Mouse (Mus musculus): ENCODE data around the gene Tceanc. TPM values are rescaled to one million over a fixed set of nuclear protein-coding genes. Genes with fewer than 3 reads are reported as not detected.
"Not testable (repeated sequence)": the region's sequence is repeated elsewhere in the genome, so short reads cannot be mapped to it uniquely, and the experiment has no call there.

Gene Tceanc
- 1 to 10 TPM; 1.7 to 1.8 TPM for total RNA-seq (2021)

DNA sequence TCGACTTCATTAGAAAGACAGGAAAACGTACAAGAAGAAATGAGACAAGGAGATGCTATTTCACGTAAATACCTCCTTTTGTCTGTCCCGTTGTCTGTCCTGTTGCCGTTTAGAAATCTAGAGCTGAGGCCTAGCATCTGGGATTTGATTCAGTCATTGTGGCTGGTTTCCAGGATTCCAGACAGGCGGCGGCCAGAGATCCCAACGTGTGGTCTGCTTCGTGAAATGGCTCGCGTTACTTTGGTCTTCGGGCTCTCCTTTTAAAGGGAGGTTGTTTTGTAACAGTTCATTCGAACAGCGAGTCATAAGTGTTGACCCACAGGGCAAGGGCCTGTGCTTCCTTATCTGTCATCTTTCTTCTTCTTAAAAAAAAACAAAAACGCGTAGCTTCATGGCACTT lies at the start of gene Tceanc:
Gene Tceanc (minus strand): TSS at position 223 of the 400 bp plus-strand sequence.
- intact Hi-C loops (cut with DNase I) = loop anchor here (10.0 kb wide), 1 partner anchor 106 kb away; no protein-coding TSS in a partner anchor
- DNase-seq (ENCODE audit: low spot score in 2 of 2) = no peak

DNA sequence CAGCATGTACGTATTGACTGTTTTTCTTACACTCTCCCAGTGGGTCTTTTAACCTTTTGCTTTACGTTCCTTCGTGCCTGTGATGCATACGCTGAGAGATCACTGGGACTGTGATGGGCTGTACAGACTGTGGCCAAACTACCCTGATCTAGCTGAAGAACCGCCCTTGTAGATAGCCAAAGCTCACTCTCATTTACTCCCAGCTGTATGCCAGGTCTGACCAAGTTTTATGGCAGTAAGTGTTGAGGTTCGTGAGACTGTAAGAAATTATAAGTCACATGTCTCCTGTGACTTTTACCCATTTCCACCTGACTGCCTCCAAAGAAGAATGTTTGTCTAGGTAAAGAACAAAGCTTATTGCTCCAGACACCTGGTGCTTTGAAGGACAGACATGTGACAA lies 47.6 kb upstream of the Tceanc start:
- intact Hi-C loops (cut with DNase I) = no loop called here
- DNase-seq (ENCODE audit: low spot score in 2 of 2) = no peak

DNA sequence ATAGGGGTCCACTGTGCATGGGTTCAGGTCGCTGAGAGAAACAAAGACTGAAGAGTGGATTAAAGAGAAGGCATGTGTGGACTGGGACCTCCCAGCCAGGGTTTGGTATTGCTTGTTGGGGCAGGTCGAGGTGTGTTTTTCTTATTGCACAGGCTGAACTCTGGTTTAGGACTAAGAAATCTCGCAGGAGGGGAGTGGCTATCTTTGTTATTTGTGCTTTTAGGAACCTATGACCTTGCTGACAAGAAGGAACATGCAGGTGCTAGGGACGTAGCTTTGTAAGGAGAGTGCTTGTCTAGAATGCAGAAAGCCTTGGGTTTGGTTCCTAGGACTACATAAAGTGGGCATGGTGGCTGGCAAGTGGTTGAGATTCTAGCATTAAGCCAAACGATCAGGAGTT lies 47.0 kb upstream of the Tceanc start:
- intact Hi-C loops (cut with DNase I) = no loop called here
- no peak for DNase-seq (ENCODE audit: low spot score in 2 of 2)

- intact Hi-C loops (cut with DNase I) = no loop called here
These were observed 46.5 kb upstream of the Tceanc start for GRCm38 (mm10) chrX:166564900-166565299.

DNA sequence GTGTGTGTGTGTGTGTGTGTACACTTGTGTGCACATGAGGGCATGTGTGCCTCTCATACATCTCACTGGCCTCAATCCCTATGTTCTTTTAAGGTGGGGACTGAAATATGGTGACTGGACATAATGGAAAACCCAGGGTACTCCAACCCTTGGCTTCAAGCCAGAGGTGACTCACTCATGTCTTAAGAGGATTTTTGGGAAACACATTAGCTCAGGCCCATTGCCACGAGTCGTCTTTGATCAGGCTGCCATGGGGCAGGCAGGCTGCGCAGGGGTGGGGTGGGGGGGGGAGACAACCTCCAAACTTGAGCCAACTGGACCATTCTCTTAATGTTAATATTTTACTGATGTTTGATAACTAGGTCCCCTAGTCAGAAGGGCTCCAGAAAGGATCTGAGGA lies 41.0 kb upstream of the Tceanc start:
- no peak for DNase-seq (ENCODE audit: low spot score in 2 of 2)
- intact Hi-C loops (cut with DNase I) = no loop called here

More at GRCm38 (mm10) chrX:166564900-166565299, 46.5 kb upstream of the Tceanc start:
- no peak for DNase-seq (ENCODE audit: low spot score in 2 of 2)

GRCm38 (mm10) chrX:166552355-166552754 lies 34.0 kb upstream of the Tceanc start:
- no peak for DNase-seq (ENCODE audit: low spot score in 2 of 2)
- intact Hi-C loops (cut with DNase I) = no loop called here

DNA sequence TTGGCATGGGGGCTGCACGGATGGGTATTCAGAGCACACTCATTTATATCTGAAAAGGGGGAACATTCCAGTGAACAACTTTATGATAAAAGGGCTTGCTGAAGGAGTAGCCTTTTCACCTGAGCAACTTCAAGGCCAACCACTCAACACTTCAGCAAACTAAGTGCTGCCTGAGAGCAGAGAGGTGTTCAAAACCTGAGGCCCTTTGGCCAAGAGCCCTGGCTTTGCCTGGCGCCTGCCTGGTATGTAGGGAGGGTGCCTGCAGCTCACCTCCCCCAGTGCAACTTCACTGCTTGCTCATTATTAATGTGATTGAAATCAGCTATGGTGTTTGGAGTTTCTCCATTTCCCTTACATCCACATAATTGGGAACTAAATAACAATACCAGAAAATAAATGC lies 28.1 kb upstream of the Tceanc start:
- DNase-seq (ENCODE audit: low spot score in 2 of 2) = no peak
- intact Hi-C loops (cut with DNase I) = no loop called here

DNA sequence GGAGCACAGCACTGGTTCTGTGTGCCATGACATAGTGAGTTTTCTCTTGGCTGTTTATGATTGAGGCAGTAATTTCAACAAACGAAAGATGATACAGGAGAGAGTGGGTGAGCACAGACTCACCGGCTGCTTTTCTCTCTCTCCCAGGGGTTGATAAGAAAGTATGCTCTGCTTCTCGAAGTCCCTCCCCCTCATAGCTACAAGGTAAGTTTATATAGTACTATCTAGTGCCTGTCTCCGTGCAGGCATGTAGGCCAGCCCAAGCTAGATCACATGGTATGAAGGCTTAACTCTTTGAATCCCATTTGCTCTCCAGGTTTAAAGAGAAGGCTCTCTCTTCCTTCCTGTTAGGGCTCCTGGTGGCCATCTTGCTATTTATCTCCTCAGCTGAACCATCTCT lies 16.8 kb upstream of the Tceanc start:
- intact Hi-C loops (cut with DNase I) = no loop called here
- no peak for DNase-seq (ENCODE audit: low spot score in 2 of 2)

GRCm38 (mm10) chrX:166533432-166533831 lies 15.1 kb upstream of the Tceanc start:
- DNase-seq (ENCODE audit: low spot score in 2 of 2) = no peak
- intact Hi-C loops (cut with DNase I) = no loop called here

DNA sequence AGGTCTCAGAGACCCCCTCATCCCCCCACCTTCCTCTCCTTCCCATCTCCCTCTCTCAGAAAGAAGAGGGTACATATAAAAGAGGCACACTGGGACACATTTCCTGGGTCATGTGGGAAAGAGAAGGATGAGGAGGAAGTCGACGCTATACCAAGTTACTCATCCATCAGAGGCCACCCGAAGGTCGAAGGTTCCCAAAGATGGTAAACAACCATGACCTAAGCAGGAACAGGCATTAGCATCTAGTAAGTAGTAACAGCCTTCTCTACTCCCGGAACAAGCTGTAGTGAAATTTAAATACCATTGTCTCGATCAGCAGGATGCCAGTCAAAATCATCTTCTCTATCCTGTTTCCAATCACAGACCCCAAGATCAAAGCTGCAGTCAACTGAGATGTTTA lies 13.3 kb upstream of the Tceanc start:
- no peak for DNase-seq (ENCODE audit: low spot score in 2 of 2)
- intact Hi-C loops (cut with DNase I) = no loop called here

- intact Hi-C loops (cut with DNase I) = no loop called here
- DNase-seq (ENCODE audit: low spot score in 2 of 2) = no peak
These were observed 9.8 kb upstream of the Tceanc start for GRCm38 (mm10) chrX:166528126-166528525.

DNA sequence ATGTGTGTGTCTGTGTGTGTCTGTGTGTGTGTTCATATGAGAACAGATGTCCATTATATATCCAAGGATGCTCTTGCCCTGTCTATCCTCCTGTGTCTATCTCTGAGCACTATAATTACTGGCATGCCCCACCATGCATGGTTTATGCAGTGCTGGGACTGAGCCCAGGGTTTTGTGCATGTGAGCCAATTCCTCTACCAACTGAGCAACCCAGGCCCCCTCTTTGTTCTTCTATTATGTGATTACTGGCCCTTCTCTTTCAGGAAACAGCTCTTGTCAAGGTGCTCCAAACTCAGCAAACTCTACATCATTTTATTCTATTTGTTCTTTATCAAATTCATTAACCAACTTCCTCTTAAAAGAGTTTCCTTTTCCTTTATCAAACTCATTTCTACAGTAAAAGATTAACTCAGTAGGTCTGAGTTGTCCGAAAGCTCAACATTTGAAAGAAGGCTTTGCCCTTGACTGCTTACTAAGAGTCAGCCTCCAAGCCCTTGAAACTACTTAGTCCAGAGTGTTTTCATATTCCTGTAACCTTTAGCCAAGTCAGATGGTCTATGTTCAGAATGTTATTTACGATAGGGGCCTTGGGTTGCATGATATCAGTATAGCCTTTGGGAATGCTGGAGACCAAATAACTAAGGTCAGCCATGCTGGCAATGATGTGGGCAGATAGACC lies 7.4 kb upstream of the Tceanc start:
- intact Hi-C loops (cut with DNase I) = no loop called here

DNA sequence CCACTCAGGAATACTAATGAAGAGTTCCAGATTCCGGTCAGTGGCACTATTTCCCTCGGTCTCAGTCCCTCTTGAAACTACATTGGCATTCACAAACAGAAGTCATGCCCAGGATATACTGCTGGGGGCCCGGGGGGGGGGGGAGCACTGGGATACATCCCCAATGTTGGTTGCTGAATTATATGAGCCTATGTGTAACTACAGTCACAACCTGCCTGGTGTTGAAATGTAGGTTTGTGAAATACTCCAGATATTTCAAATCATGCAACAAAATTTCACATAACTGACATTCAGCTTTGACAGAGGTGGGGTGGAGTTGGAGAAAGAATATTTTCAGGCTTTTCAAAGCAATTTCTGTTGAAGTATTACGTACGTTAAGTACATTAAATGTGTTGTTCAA lies 2.4 kb upstream of the Tceanc start:
- no peak for DNase-seq (ENCODE audit: low spot score in 2 of 2)
- intact Hi-C loops (cut with DNase I) = no loop called here

More for the DNA sequence above, 7.4 kb upstream of the Tceanc start:
- no peak for DNase-seq (ENCODE audit: low spot score in 2 of 2)

- intact Hi-C loops (cut with DNase I) = loop anchor here (10.0 kb wide), 1 partner anchor 108 kb away; no protein-coding TSS in a partner anchor
- no peak for DNase-seq (ENCODE audit: low spot score in 2 of 2)
These were observed 1.7 kb downstream of the Tceanc start for GRCm38 (mm10) chrX:166516631-166517030.

DNA sequence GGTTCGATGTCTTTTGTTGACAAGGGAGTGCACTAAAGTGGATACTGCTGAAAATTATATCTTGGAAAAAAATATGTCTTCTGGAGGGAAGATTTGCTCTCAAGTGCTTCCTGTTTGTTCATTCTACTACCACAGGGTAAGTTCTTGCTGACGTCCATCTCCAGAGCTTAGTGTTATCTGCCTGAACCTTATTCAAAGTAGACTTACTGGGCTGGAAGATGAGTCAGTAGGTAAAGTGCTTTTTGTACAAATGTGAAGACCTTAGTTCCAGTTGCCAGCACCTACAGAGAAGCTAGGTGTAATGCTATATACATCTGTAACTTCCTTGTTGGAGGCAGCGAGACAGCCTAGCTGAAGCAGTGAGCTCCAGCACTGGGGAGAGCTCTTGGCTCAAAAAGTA lies 2.4 kb downstream of the Tceanc start:
- DNase-seq (ENCODE audit: low spot score in 2 of 2) = no peak
- intact Hi-C loops (cut with DNase I) = loop anchor here (10.0 kb wide), 1 partner anchor 109 kb away; no protein-coding TSS in a partner anchor

DNA sequence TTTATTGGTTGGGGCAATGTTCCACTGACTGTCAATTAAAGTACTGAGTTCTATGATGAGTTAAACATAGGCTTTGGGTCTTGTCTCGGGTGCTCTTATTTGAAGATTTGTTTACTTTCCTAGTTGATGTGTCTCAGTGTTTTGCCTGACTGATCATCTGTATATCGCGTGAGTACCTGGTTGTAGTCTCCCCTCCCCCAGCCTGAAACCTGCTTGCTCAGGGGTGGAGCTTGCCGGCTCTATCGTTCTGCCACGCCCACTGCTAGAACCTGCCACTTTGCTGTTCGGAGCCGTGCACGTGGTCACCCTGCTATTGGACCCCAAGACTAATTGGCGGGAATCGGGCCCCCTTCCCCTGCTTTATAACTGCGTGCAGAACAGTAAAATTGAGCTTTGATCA lies 4.3 kb downstream of the Tceanc start:
- DNase-seq (ENCODE audit: low spot score in 2 of 2) = not testable (repeated sequence)
- intact Hi-C loops (cut with DNase I) = loop anchor here (5.0 to 10.0 kb wide), 2 partner anchors 72 to 111 kb away; partner anchors contain the start of genes Ofd1 and Trappc2

- intact Hi-C loops (cut with DNase I) = loop anchor here (5.0 to 10.0 kb wide), 2 partner anchors 70 to 113 kb away; partner anchors contain the start of genes Ofd1 and Trappc2
- DNase-seq (ENCODE audit: low spot score in 2 of 2) = peak in 1 of 2 experiments; percentile 61
These were observed 6.3 kb downstream of the Tceanc start for GRCm38 (mm10) chrX:166512071-166512470.

- DNase-seq (ENCODE audit: low spot score in 2 of 2) = no peak
- intact Hi-C loops (cut with DNase I) = loop anchor here (2.0 to 10.0 kb wide), 3 partner anchors 32 to 114 kb away; partner anchors contain the start of genes Ofd1, Rab9 and Trappc2
These were observed 7.3 kb downstream of the Tceanc start for GRCm38 (mm10) chrX:166511107-166511506.

- intact Hi-C loops (cut with DNase I) = loop anchor here (2.0 to 10.0 kb wide), 3 partner anchors 31 to 115 kb away; partner anchors contain the start of genes Ofd1, Rab9 and Trappc2
These were observed 8.3 kb downstream of the Tceanc start for GRCm38 (mm10) chrX:166509761-166510738.

DNA sequence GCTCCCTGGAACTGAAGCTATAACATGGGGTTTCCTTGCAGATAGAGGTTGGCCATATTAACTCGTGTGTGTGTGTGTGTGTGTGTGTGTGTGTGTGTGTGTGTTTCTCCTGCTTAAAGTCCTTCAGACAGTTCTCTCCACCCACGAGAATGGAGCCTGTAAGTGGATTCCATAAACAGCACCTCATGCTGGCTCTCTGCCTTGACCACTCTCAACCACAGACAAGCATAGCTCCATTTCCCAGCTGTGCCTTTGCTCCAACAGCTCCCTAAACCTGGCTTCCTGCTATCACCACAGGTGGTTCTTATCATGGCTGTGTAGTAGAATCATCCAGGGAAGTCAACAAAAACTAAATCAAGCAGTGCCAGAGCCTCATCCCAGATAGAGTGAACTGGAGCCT lies 13.9 kb downstream of the Tceanc start:
- no peak for DNase-seq (ENCODE audit: low spot score in 2 of 2)
- intact Hi-C loops (cut with DNase I) = no loop called here

More at GRCm38 (mm10) chrX:166509761-166510738, 8.3 kb downstream of the Tceanc start:
- peak; percentile 85 to 94 for DNase-seq (ENCODE audit: low spot score in 2 of 2)
